Mouse (Mus musculus) cortical plate, adult 2 months (tissue): ENCODE data around the gene Hist1h3d.

Source experiments
- CTCF ChIP-seq: fragments of 200-500 bp; IDR thresholded peaks from 2 replicates; pipeline ENCODE4 v1.5.1; 2011; ENCODE audit warnings: mild to moderate bottlenecking, control low read depth, low read length; ENCODE audit not compliant: insufficient read depth; ENCODE audit errors: extremely low read depth
- POLR2A ChIP-seq: fragments of 200-500 bp; IDR thresholded peaks from 2 replicates; pipeline ENCODE4 v1.6.1; 2011; ENCODE audit warnings: mild to moderate bottlenecking, low read length, control low read depth; ENCODE audit not compliant: insufficient read depth; ENCODE audit errors: extremely low read depth

GRCm38 (mm10) chr13:23621532-23622174 lies 46.1 kb downstream of the Hist1h3d start:
- TF ChIP-seq CTCF (no peak), POLR2A (no peak)
